In genomic region chr11:102393719-102394420, GRCm38 (mm10) we compare ENCODE assay signal across 8 mouse cellular contexts. TPM values are rescaled to one million over a fixed set of nuclear protein-coding genes. Genes with fewer than 3 reads are reported as not detected.
DNase-seq lines count a peak whose midpoint lies in the region; ATAC-seq lines count a peak whose summit lies in the region.

No protein-coding gene starts in this region.

- ATAC-seq in neural tube, embryonic 11.5 days (ENCODE audit: insufficient read depth, low FRiP score, low TSS enrichment), result peak; percentile 42
- peak; percentile 51 for ATAC-seq in forebrain, embryonic 16.5 days
- no peak for ATAC-seq in megakaryocyte progenitor cell, adult 5-6 weeks (replicated peaks; ENCODE audit: poor library complexity)

- no peaks in the 10 kb centered on the region for H3K9me3 ChIP-seq in neural tube, embryonic 11.5 days (ENCODE audit: control insufficient read depth, low read length)
- H3K9me3 ChIP-seq in forebrain, embryonic 16.5 days (ENCODE audit: control insufficient read depth, low read length), result no peaks in the 10 kb centered on the region
- H3K9me3 ChIP-seq in limb, embryonic 10.5 days (replicated peaks), result no peaks in the 10 kb centered on the region

- H3K36me3 ChIP-seq in neural tube, embryonic 11.5 days (ENCODE audit: control insufficient read depth, insufficient read depth, low read length), result no peaks in the 10 kb centered on the region
- H3K36me3 ChIP-seq in forebrain, embryonic 16.5 days (ENCODE audit: control insufficient read depth, insufficient read depth), result no peaks in the 10 kb centered on the region
- no peaks in the 10 kb centered on the region for H3K36me3 ChIP-seq in limb, embryonic 10.5 days

- peak overlapping the region; percentile 65 for H3K4me3 ChIP-seq in neural tube, embryonic 11.5 days (ENCODE audit: low read depth, low read length)
- H3K4me3 ChIP-seq in forebrain, embryonic 16.5 days (replicated peaks; ENCODE audit: low read length), result peak overlapping the region; percentile 92
- peak overlapping the region; percentile 53 for H3K4me3 ChIP-seq in limb, embryonic 10.5 days

- H3K4me1 ChIP-seq in neural tube, embryonic 11.5 days (ENCODE audit: control insufficient read depth, insufficient read depth, low read length), result peaks cover 21% of the 10 kb centered on the region
- peaks cover 47% of the 10 kb centered on the region for H3K4me1 ChIP-seq in forebrain, embryonic 16.5 days (replicated peaks; ENCODE audit: control insufficient read depth, insufficient read depth, low read length)
- peaks cover 30% of the 10 kb centered on the region for H3K4me1 ChIP-seq in limb, embryonic 10.5 days

- DNase-seq in adrenal gland, postnatal 10 days, result peak; percentile 25
- DNase-seq in adrenal gland, postnatal 25 days, result no peak
- peak; percentile 24 for DNase-seq in neural tube, embryonic 11.5 days (ENCODE audit: low spot score)
- no peak for DNase-seq in neural tube, embryonic 10.5 days (ENCODE audit: extremely low spot score, low spot score)
- DNase-seq in limb, embryonic 10.5 days (ENCODE audit: low spot score), result no peak
- peak; percentile 53 for DNase-seq in retina, embryonic 14.5 days (ENCODE audit: low spot score)

- peak overlapping the region; percentile 84 for H3K27ac ChIP-seq in neural tube, embryonic 11.5 days (ENCODE audit: low read depth, low read length)
- peak overlapping the region; percentile 97 for H3K27ac ChIP-seq in forebrain, embryonic 16.5 days (ENCODE audit: low read length)
- H3K27ac ChIP-seq in limb, embryonic 10.5 days, result peak overlapping the region; percentile 4; the same call in 1 of the 2 replicates

- peaks cover 3% of the 10 kb centered on the region for H3K27me3 ChIP-seq in neural tube, embryonic 11.5 days (ENCODE audit: control insufficient read depth, insufficient read depth, low read length)
- no peaks in the 10 kb centered on the region for H3K27me3 ChIP-seq in forebrain, embryonic 16.5 days (replicated peaks; ENCODE audit: control insufficient read depth, insufficient read depth, low read length)
- H3K27me3 ChIP-seq in limb, embryonic 10.5 days (ENCODE audit: low read depth, poor library complexity, severe bottlenecking), result peaks cover 56% of the 10 kb centered on the region

- H3K4me2 ChIP-seq in neural tube, embryonic 11.5 days (ENCODE audit: low read depth), result peak overlapping the region; percentile 85
- peak overlapping the region; percentile 76 for H3K4me2 ChIP-seq in forebrain, embryonic 16.5 days (ENCODE audit: low read length)

- 7% methylated on average over 17 of the region's 17 CpGs for WGBS in neural tube, embryonic 11.5 days
- WGBS in forebrain, embryonic 16.5 days, result 3% methylated on average over 17 of the region's 17 CpGs
- WGBS in limb, embryonic 10.5 days, result 10% methylated on average over 17 of the region's 17 CpGs

- peak overlapping the region; percentile 83 for H3K9ac ChIP-seq in neural tube, embryonic 11.5 days (ENCODE audit: low read length)
- H3K9ac ChIP-seq in forebrain, embryonic 16.5 days (replicated peaks; ENCODE audit: low read depth, low read length), result peak overlapping the region; percentile 95

RNA-seq across cellular contexts. Expression of gene Rundc3a, which starts 0.7 kb away (rescaled TPM):
- total RNA-seq in adrenal gland, postnatal 10 days (2021), result 10 to 100 TPM; 21.2 to 34.3 TPM
- 24.4 and 39.7 TPM in 2 replicates for total RNA-seq in adrenal gland, postnatal 25 days (2021)
- 46.7 and 51.5 TPM in 2 replicates for polyA plus RNA-seq in neural tube, embryonic 11.5 days (2014; fragmentation: Nextera tagmentation; extraction: Ambion mirVana)
- 129 and 156 TPM in 2 replicates for polyA plus RNA-seq in forebrain, embryonic 16.5 days (2015; fragmentation: Nextera tagmentation; extraction: Ambion mirVana)
- polyA plus RNA-seq in limb, embryonic 10.5 days (2016; fragmentation: Nextera tagmentation; extraction: Ambion mirVana), result 1.2 and 1.3 TPM in 2 replicates
- total RNA-seq in megakaryocyte progenitor cell, adult 5-6 weeks (2015), result not detected in 2 replicates
- total RNA-seq in megakaryocyte progenitor cell, adult 5-6 weeks (2017), result not detected in 2 replicates

RNA-seq across cellular contexts. Expression of gene Slc25a39, which starts 13.9 kb away (rescaled TPM):
- 100 to 1,000 TPM; 327 to 377 TPM for total RNA-seq in adrenal gland, postnatal 10 days (2021)
- 439 and 629 TPM in 2 replicates for total RNA-seq in adrenal gland, postnatal 25 days (2021)
- polyA plus RNA-seq in neural tube, embryonic 11.5 days (2014; fragmentation: Nextera tagmentation; extraction: Ambion mirVana), result 174 and 184 TPM in 2 replicates
- polyA plus RNA-seq in forebrain, embryonic 16.5 days (2015; fragmentation: Nextera tagmentation; extraction: Ambion mirVana), result 134 and 143 TPM in 2 replicates
- 209 and 242 TPM in 2 replicates for polyA plus RNA-seq in limb, embryonic 10.5 days (2016; fragmentation: Nextera tagmentation; extraction: Ambion mirVana)
- total RNA-seq in megakaryocyte progenitor cell, adult 5-6 weeks (2015), result 95.5 and 124 TPM in 2 replicates
- 48.7 and 52.7 TPM in 2 replicates for total RNA-seq in megakaryocyte progenitor cell, adult 5-6 weeks (2017)

RNA-seq across cellular contexts. Expression of gene Slc4a1, which starts 27.9 kb away (rescaled TPM):
- total RNA-seq in adrenal gland, postnatal 10 days (2021), result 10 to 100 TPM; 26.6 to 64.2 TPM
- 1.0 and 1.8 TPM in 2 replicates for total RNA-seq in adrenal gland, postnatal 25 days (2021)
- polyA plus RNA-seq in neural tube, embryonic 11.5 days (2014; fragmentation: Nextera tagmentation; extraction: Ambion mirVana), result 26.6 and 28.4 TPM in 2 replicates
- polyA plus RNA-seq in forebrain, embryonic 16.5 days (2015; fragmentation: Nextera tagmentation; extraction: Ambion mirVana), result 2.0 and 2.9 TPM in 2 replicates
- polyA plus RNA-seq in limb, embryonic 10.5 days (2016; fragmentation: Nextera tagmentation; extraction: Ambion mirVana), result 34.5 and 37.2 TPM in 2 replicates
- total RNA-seq in megakaryocyte progenitor cell, adult 5-6 weeks (2015), result 1.1 and 2.0 TPM in 2 replicates
- 0.61 and 0.62 TPM in 2 replicates for total RNA-seq in megakaryocyte progenitor cell, adult 5-6 weeks (2017)

RNA-seq across cellular contexts. Expression of gene Grn, which starts 36.2 kb away (rescaled TPM):
- total RNA-seq in adrenal gland, postnatal 10 days (2021), result 100 to 1,000 TPM; 161 to 189 TPM
- total RNA-seq in adrenal gland, postnatal 25 days (2021), result 198 and 230 TPM in 2 replicates
- 54.2 and 54.8 TPM in 2 replicates for polyA plus RNA-seq in neural tube, embryonic 11.5 days (2014; fragmentation: Nextera tagmentation; extraction: Ambion mirVana)
- polyA plus RNA-seq in forebrain, embryonic 16.5 days (2015; fragmentation: Nextera tagmentation; extraction: Ambion mirVana), result 68.0 and 72.8 TPM in 2 replicates
- polyA plus RNA-seq in limb, embryonic 10.5 days (2016; fragmentation: Nextera tagmentation; extraction: Ambion mirVana), result 78.5 and 93.2 TPM in 2 replicates
- total RNA-seq in megakaryocyte progenitor cell, adult 5-6 weeks (2015), result 119 and 136 TPM in 2 replicates
- total RNA-seq in megakaryocyte progenitor cell, adult 5-6 weeks (2017), result 44.0 and 45.4 TPM in 2 replicates

RNA-seq across cellular contexts. Expression of gene Fam171a2, which starts 53.6 kb away (rescaled TPM):
- total RNA-seq in adrenal gland, postnatal 10 days (2021), result 10 to 100 TPM; 12.3 to 15.3 TPM
- total RNA-seq in adrenal gland, postnatal 25 days (2021), result 4.3 and 8.7 TPM in 2 replicates
- polyA plus RNA-seq in neural tube, embryonic 11.5 days (2014; fragmentation: Nextera tagmentation; extraction: Ambion mirVana), result 11.6 and 12.0 TPM in 2 replicates
- 16.1 and 17.8 TPM in 2 replicates for polyA plus RNA-seq in forebrain, embryonic 16.5 days (2015; fragmentation: Nextera tagmentation; extraction: Ambion mirVana)
- polyA plus RNA-seq in limb, embryonic 10.5 days (2016; fragmentation: Nextera tagmentation; extraction: Ambion mirVana), result 3.7 and 4.2 TPM in 2 replicates
- 0.05 and 0.07 TPM in 2 replicates for total RNA-seq in megakaryocyte progenitor cell, adult 5-6 weeks (2015)
- total RNA-seq in megakaryocyte progenitor cell, adult 5-6 weeks (2017), result 0.04 and 0.24 TPM in 2 replicates

Comparison
In these comparisons a context has a peak if more than half of its experiments do, and no peak if none do; other contexts are left out.
1. DNase-seq: peak in adrenal gland, postnatal 10 days (single experiment), neural tube, embryonic 11.5 days (single experiment) and retina, embryonic 14.5 days (single experiment); none in adrenal gland, postnatal 25 days (single experiment), neural tube, embryonic 10.5 days (single experiment) and limb, embryonic 10.5 days (single experiment).
2. H3K27ac ChIP-seq: peak in every context shown above with its lines; median percentile 97 in forebrain, embryonic 16.5 days; 84 in neural tube, embryonic 11.5 days; 4 in limb, embryonic 10.5 days.
3. RNA of gene Rundc3a, which starts 0.7 kb away (total RNA-seq): 24.4 to 39.7 TPM in adrenal gland, postnatal 25 days and 21.2 to 34.3 TPM in adrenal gland, postnatal 10 days; not detected in megakaryocyte progenitor cell, adult 5-6 weeks; every median in the first group is over 10 times any median in the second.
4. Peak in every context shown above with its lines, with median percentiles within 50 percentile points of each other: H3K4me3 ChIP-seq.